Mouse (Mus musculus) embryonic facial prominence, embryonic 13.5 days (tissue): Measurements from ENCODE around the gene Ccdc183. TPM values are rescaled to one million over a fixed set of nuclear protein-coding genes. Genes with fewer than 3 reads are reported as not detected.
A peak's percentile ranks its signal among the peaks of the same experiment; 100 is the strongest.

ENCODE experiments used
- ATAC-seq: fragments of 200-750 bp; cut with Nextera tagmentation; 2 replicates; pipeline ENCODE4 v1.8.0; 2017; ENCODE audit warnings: low read depth; ENCODE audit not compliant: insufficient number of reproducible peaks, insufficient read depth, low FRiP score, low TSS enrichment
- H3K27ac ChIP-seq: fragments of 300-500 bp; sonication (generic); 2 replicates; pipeline ENCODE4 v1.5.1; 2015; ENCODE audit warnings: moderate library complexity, mild to moderate bottlenecking, inconsistent platforms
- H3K27me3 ChIP-seq: fragments of 300-500 bp; sonication (generic); 2 replicates; pipeline ENCODE4 v1.6.1; 2015; ENCODE audit warnings: mild to moderate bottlenecking, inconsistent platforms
- H3K36me3 ChIP-seq: fragments of 300-500 bp; sonication (generic); 2 replicates; pipeline ENCODE4 v1.6.1; 2015; ENCODE audit warnings: mild to moderate bottlenecking, inconsistent platforms
- H3K4me1 ChIP-seq: fragments of 300-500 bp; sonication (generic); 2 replicates; pipeline ENCODE4 v1.6.1; 2015; ENCODE audit warnings: inconsistent platforms
- H3K4me2 ChIP-seq: fragments of 300-500 bp; sonication (generic); 2 replicates; pipeline ENCODE4 v1.6.1; 2015; ENCODE audit warnings: moderate library complexity, mild to moderate bottlenecking, inconsistent platforms
- H3K4me3 ChIP-seq: fragments of 300-500 bp; sonication (generic); 2 replicates; pipeline ENCODE4 v1.5.1; 2015; ENCODE audit warnings: mild to moderate bottlenecking, inconsistent platforms
- H3K9ac ChIP-seq: fragments of 300-500 bp; sonication (generic); 2 replicates; pipeline ENCODE4 v1.6.1; 2015; ENCODE audit warnings: mild to moderate bottlenecking, inconsistent platforms
- H3K9me3 ChIP-seq: fragments of 300-500 bp; sonication (generic); 2 replicates; pipeline ENCODE4 v1.6.1; 2016; ENCODE audit warnings: inconsistent platforms
- WGBS: fragments of 180-500 bp; shearing (Covaris S2); methylation state at CpG from one replicate; pipeline ENCODE4 v1.1.7; 2015; ENCODE audit warnings: mixed read lengths; 5-methylcytosine and 5-hydroxymethylcytosine counted together
- polyA plus RNA-seq: library from polyadenylated mRNA; unstranded; fragments of >200 nt; fragmentation: Nextera tagmentation; extraction: Ambion mirVana; gene quantifications from 2 replicates; pipeline ENCODE4 v1.2.1, GENCODE M21; 2015

The Ccdc183 gene
- polyA plus RNA-seq, 1 experiment from 2014 or later: 0.31 TPM

DNA sequence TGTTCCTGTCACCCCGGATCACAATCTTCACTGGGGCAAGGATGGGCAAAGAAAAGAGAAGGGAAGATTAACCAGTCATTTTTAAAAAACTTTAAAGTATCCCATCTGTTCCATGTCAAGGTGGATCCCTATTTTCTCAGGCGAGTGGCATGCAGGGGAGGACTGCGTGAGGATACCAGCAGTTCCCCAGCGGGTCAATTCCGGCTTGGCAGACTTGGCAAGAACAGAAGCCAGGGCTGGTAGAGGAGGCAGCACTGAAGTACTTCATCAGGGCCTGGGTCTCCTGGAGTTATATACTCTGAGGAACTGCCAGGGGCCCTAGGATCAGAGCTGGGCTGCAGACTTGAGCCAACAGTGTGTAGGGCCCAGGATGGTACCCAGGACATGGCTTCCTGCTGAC is 15.0 kb downstream of the Ccdc183 start:
- no peak for ATAC-seq
- Histone ChIP-seq H3K9me3 (no peaks in the 10 kb centered on the region), H3K36me3 (peaks cover 62% of the 10 kb centered on the region), H3K27ac (no peak overlapping the region), H3K27me3 (no peaks in the 10 kb centered on the region), H3K9ac (no peak overlapping the region), H3K4me1 (peaks cover 11% of the 10 kb centered on the region), H3K4me2 (no peak overlapping the region), H3K4me3 (no peak overlapping the region)
- 90% methylated on average over 5 of the region's 5 CpGs for WGBS

- no peaks in the 10 kb centered on the region for H3K4me1 ChIP-seq
- no peak overlapping the region for H3K4me2 ChIP-seq
- H3K9ac ChIP-seq: no peak overlapping the region
- WGBS: 94% methylated on average over 2 of the region's 2 CpGs
- no peaks in the 10 kb centered on the region for H3K27me3 ChIP-seq
- H3K4me3 ChIP-seq: no peak overlapping the region
- H3K27ac ChIP-seq: no peak overlapping the region
- no peaks in the 10 kb centered on the region for H3K9me3 ChIP-seq
- H3K36me3 ChIP-seq: peaks cover 86% of the 10 kb centered on the region
- no peak for ATAC-seq
Measured at GRCm38 (mm10) chr2:25600037-25600436, 17.4 kb downstream of the Ccdc183 start.

- Histone ChIP-seq H3K4me3 (no peak overlapping the region), H3K4me2 (no peak overlapping the region), H3K27ac (no peak overlapping the region), H3K9me3 (no peaks in the 10 kb centered on the region), H3K27me3 (no peaks in the 10 kb centered on the region), H3K9ac (no peak overlapping the region), H3K4me1 (no peaks in the 10 kb centered on the region), H3K36me3 (peaks cover 92% of the 10 kb centered on the region)
- 100% methylated on average over 1 of the region's 1 CpGs for WGBS
- no peak for ATAC-seq
Measured at GRCm38 (mm10) chr2:25598749-25599148, 18.7 kb downstream of the Ccdc183 start.

DNA sequence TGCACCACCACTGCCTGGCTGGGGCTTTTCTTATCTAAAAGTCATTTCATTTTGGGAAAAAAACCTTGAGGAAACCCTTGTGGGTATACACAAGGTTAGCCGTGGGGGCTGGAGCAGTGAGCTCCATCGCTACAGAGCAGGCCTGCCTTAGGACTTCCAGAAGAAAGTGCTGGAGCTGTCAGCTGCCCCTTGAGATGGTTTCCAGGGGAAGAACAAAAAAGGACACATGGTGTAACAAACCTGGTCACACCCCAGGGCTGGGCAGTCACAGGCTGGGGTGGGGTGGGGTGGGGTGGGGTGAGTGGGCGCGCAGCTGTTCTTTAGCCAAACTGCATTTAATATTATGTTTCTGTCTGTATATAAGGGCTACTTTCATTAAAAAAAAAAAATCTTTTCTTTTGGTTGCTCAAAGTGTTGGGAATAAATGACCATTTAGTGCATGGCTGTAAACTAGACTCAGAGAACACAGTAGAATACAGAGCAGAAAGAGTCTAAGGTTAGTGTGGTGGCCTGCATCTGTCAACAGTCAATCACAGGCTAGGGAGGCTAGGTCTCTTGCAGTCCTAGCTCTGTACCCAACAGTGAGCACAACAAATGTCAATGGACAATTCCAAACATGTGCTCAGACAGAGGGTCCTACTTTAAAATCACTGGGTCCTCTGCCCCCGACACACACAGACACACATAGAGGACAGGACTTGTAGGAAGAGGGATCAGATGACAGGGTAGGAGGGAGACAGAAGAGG is 20.5 kb downstream of the Ccdc183 start:
- H3K36me3 ChIP-seq: peaks cover 95% of the 10 kb centered on the region
- no peaks in the 10 kb centered on the region for H3K9me3 ChIP-seq
- no peak overlapping the region for H3K4me2 ChIP-seq
- ATAC-seq: no peak
- no peaks in the 10 kb centered on the region for H3K27me3 ChIP-seq
- no peak overlapping the region for H3K27ac ChIP-seq
- H3K4me3 ChIP-seq: no peak overlapping the region
- 92% methylated on average over 5 of the region's 5 CpGs for WGBS
- no peaks in the 10 kb centered on the region for H3K4me1 ChIP-seq
- no peak overlapping the region for H3K9ac ChIP-seq

DNA sequence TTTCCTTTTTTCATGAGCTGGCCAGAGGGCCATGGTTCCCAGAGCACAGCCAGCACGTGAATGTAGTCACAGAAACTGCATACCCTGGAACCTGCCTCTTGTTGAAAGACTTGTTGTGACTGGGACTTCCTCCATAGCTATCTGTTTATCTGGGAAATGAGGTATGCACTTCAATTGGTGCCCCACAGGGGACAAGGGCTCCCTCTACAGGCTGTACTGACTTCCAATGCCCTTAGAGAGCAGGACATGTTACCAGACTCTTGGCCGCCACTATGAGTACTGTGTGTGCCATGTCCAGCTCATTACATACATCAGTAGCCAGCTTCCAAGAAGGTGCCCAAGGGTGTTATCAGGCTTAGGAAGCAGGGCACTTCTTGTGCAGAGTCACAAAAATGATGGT is 25.6 kb downstream of the Ccdc183 start:
- WGBS: 87% methylated on average over 2 of the region's 2 CpGs
- H3K27me3 ChIP-seq: no peaks in the 10 kb centered on the region
- H3K9me3 ChIP-seq: no peaks in the 10 kb centered on the region
- H3K4me1 ChIP-seq: no peaks in the 10 kb centered on the region
- H3K9ac ChIP-seq: no peak overlapping the region
- H3K27ac ChIP-seq: no peak overlapping the region
- no peak for ATAC-seq
- H3K36me3 ChIP-seq: peaks cover 95% of the 10 kb centered on the region
- no peak overlapping the region for H3K4me2 ChIP-seq
- no peak overlapping the region for H3K4me3 ChIP-seq

GRCm38 (mm10) chr2:25588227-25588907 is 29.1 kb downstream of the Ccdc183 start:
- no peaks in the 10 kb centered on the region for H3K9me3 ChIP-seq
- H3K4me1 ChIP-seq: no peaks in the 10 kb centered on the region
- peaks cover 99% of the 10 kb centered on the region for H3K36me3 ChIP-seq
- H3K27me3 ChIP-seq: no peaks in the 10 kb centered on the region
- H3K27ac ChIP-seq: no peak overlapping the region
- no peak overlapping the region for H3K9ac ChIP-seq
- 91% methylated on average over 8 of the region's 8 CpGs for WGBS
- H3K4me2 ChIP-seq: no peak overlapping the region
- no peak overlapping the region for H3K4me3 ChIP-seq
- ATAC-seq: no peak

DNA sequence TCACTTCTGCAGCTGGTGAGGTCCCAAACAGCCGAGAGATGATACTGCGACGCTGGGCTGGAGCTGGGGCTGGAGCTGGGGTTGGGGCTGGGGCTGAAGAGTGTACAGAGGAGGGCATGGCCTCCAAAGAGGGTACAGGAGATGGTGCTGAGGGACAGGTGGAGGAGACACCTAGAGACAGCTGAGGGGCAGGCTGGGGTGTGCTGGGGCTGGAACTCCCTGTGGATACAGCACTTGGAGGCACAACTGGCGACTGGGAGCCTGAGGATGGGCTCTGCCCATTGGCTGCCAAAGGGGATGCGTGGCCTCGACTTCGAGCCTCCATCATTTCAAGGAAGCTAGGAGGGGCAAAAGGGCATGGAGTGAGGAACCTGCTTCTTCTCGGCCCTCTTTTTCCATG is 30.2 kb downstream of the Ccdc183 start:
- Histone ChIP-seq H3K9ac (no peak overlapping the region), H3K4me2 (no peak overlapping the region), H3K9me3 (no peaks in the 10 kb centered on the region), H3K36me3 (peaks cover 95% of the 10 kb centered on the region), H3K27ac (no peak overlapping the region), H3K4me1 (peaks cover 8% of the 10 kb centered on the region), H3K4me3 (no peak overlapping the region), H3K27me3 (no peaks in the 10 kb centered on the region)
- no peak for ATAC-seq
- WGBS: 88% methylated on average over 8 of the region's 8 CpGs

DNA sequence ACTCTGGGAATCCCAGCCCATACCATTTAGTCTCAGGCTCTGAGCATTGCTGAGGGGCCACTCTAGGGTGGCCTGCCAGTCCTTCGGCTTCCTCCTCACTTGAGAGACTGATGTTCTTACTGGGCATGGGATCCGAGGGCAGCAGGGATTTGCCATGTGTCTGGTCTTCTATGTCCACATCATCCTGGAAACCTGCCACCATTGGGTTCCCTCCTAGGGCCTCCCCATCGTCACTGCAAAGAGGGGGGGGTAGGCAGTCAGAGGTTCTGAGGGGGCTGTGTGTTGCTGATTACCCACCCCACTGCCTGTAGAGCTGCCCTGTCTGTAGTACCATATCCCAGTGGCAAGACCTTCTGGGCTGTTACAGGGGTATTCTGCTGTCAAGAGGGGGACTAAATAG is 31.9 kb downstream of the Ccdc183 start:
- WGBS: 93% methylated on average over 3 of the region's 3 CpGs
- no peak overlapping the region for H3K4me2 ChIP-seq
- H3K9ac ChIP-seq: no peak overlapping the region
- ATAC-seq: no peak
- H3K27me3 ChIP-seq: peaks cover 10% of the 10 kb centered on the region
- H3K4me1 ChIP-seq: peaks cover 22% of the 10 kb centered on the region
- H3K9me3 ChIP-seq: no peaks in the 10 kb centered on the region
- H3K4me3 ChIP-seq: no peak overlapping the region
- no peak overlapping the region for H3K27ac ChIP-seq
- peaks cover 78% of the 10 kb centered on the region for H3K36me3 ChIP-seq

- WGBS: 87% methylated on average over 4 of the region's 4 CpGs
- no peak overlapping the region for H3K27ac ChIP-seq
- H3K9me3 ChIP-seq: no peaks in the 10 kb centered on the region
- H3K4me1 ChIP-seq: peaks cover 30% of the 10 kb centered on the region
- peaks cover 70% of the 10 kb centered on the region for H3K36me3 ChIP-seq
- ATAC-seq: no peak
- H3K4me3 ChIP-seq: no peak overlapping the region
- peaks cover 18% of the 10 kb centered on the region for H3K27me3 ChIP-seq
- no peak overlapping the region for H3K9ac ChIP-seq
- H3K4me2 ChIP-seq: no peak overlapping the region
Measured at GRCm38 (mm10) chr2:25584856-25585255, 32.6 kb downstream of the Ccdc183 start.

- no peak overlapping the region for H3K9ac ChIP-seq
- H3K27ac ChIP-seq: no peak overlapping the region
- ATAC-seq: no peak
- WGBS: 94% methylated on average over 3 of the region's 3 CpGs
- H3K27me3 ChIP-seq: peaks cover 25% of the 10 kb centered on the region
- H3K4me2 ChIP-seq: no peak overlapping the region
- H3K4me1 ChIP-seq: peaks cover 37% of the 10 kb centered on the region
- peaks cover 63% of the 10 kb centered on the region for H3K36me3 ChIP-seq
- H3K4me3 ChIP-seq: no peak overlapping the region
- H3K9me3 ChIP-seq: no peaks in the 10 kb centered on the region
Measured at GRCm38 (mm10) chr2:25584152-25584551, 33.3 kb downstream of the Ccdc183 start.

DNA sequence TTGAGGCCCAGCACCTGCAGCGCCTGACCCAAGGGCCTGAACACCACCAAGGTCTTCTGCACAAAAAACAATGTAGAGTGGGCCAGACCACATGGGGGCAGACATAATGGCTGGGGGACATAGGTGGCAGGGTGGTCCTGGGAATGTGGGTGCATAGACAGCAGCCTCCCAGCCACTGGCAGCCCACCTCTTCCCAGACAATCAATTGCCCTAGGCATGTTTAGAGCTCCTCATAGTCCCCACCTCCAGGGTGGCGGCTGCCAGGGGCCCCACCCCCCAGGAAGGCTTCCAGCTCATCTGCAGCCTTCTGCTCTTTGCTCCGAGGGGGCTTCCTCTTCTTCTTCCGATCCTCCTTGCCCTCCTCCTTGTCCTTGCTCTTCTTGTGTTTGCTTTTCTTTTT is 33.9 kb downstream of the Ccdc183 start:
- no peak overlapping the region for H3K4me3 ChIP-seq
- H3K9me3 ChIP-seq: no peaks in the 10 kb centered on the region
- no peak for ATAC-seq
- peaks cover 30% of the 10 kb centered on the region for H3K27me3 ChIP-seq
- WGBS: 63% methylated on average over 4 of the region's 4 CpGs
- H3K36me3 ChIP-seq: peaks cover 57% of the 10 kb centered on the region
- no peak overlapping the region for H3K4me2 ChIP-seq
- H3K27ac ChIP-seq: no peak overlapping the region
- peaks cover 42% of the 10 kb centered on the region for H3K4me1 ChIP-seq
- no peak overlapping the region for H3K9ac ChIP-seq

DNA sequence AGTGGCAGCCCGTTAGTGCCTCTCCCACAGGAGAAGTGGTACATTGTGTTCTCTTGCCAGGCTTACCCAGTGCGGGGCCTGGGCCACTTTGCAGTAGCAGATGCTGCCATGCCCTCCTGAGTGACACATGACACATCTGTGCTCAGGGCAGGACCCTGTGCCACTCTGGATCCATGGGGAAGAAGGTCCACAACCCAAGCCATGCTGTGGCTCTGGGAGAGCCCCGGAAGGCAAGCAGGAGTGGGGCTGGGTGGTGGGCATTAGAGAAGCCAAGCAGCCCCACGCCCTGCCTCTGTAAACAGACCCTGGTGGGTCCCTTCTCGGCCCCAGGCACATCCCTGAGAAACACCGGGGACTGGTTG is 34.4 kb downstream of the Ccdc183 start:
- H3K4me3 ChIP-seq: no peak overlapping the region
- 82% methylated on average over 6 of the region's 6 CpGs for WGBS
- H3K4me2 ChIP-seq: no peak overlapping the region
- peaks cover 47% of the 10 kb centered on the region for H3K4me1 ChIP-seq
- ATAC-seq: no peak
- H3K27me3 ChIP-seq: peaks cover 35% of the 10 kb centered on the region
- H3K9me3 ChIP-seq: no peaks in the 10 kb centered on the region
- peaks cover 53% of the 10 kb centered on the region for H3K36me3 ChIP-seq
- H3K9ac ChIP-seq: no peak overlapping the region
- H3K27ac ChIP-seq: peak overlapping the region; percentile 9; the same call in 1 of the 2 replicates
